Mouse (Mus musculus) cerebral cortex, adult 2 months (tissue): ENCODE data around the gene Reps1.

Source experiments
- WGBS: fragments of 180-500 bp; shearing (Covaris S2); methylation state at CpG from one replicate; pipeline ENCODE4 v1.1.7; 2018; 5-methylcytosine and 5-hydroxymethylcytosine counted together

Reps1 gene

GRCm38 (mm10) chr10:18055696-18056390 lies at the start of gene Reps1:
TSS of gene Reps1 (plus strand) at chr10:18055861.
- under 1% methylated on average over 86 of the region's 90 CpGs for WGBS

GRCm38 (mm10) chr10:18006756-18007155 lies 48.9 kb upstream of the Reps1 start:
- 100% methylated on average over 1 of the region's 1 CpGs for WGBS

- 67% methylated on average over 3 of the region's 3 CpGs for WGBS
Measured at GRCm38 (mm10) chr10:18007243-18007642, 48.4 kb upstream of the Reps1 start.

- 79% methylated on average over 1 of the region's 1 CpGs for WGBS
Measured at GRCm38 (mm10) chr10:18009744-18010143, 45.9 kb upstream of the Reps1 start.

- WGBS = 87% methylated on average over 5 of the region's 5 CpGs
Measured at GRCm38 (mm10) chr10:18011761-18012160, 43.9 kb upstream of the Reps1 start.

GRCm38 (mm10) chr10:18020443-18020842 lies 35.2 kb upstream of the Reps1 start:
- 58% methylated on average over 7 of the region's 7 CpGs for WGBS

- 53% methylated on average over 1 of the region's 1 CpGs for WGBS
Measured at GRCm38 (mm10) chr10:18020846-18021245, 34.8 kb upstream of the Reps1 start.

- 32% methylated on average over 14 of the region's 14 CpGs for WGBS
Measured at GRCm38 (mm10) chr10:18021576-18022311, 33.9 kb upstream of the Reps1 start.

GRCm38 (mm10) chr10:18022312-18022711 lies 33.3 kb upstream of the Reps1 start:
- WGBS = 3% methylated on average over 21 of the region's 21 CpGs

GRCm38 (mm10) chr10:18022741-18023347 lies 32.8 kb upstream of the Reps1 start, which contains the start of gene Abracl:
TSS of gene Abracl (minus strand) at chr10:18023288.
- WGBS = 1% methylated on average over 37 of the region's 37 CpGs

GRCm38 (mm10) chr10:18034408-18034807 lies 21.3 kb upstream of the Reps1 start:
- 89% methylated on average over 4 of the region's 4 CpGs for WGBS

GRCm38 (mm10) chr10:18036849-18037248 lies 18.8 kb upstream of the Reps1 start:
- WGBS = 53% methylated on average over 5 of the region's 5 CpGs

- 88% methylated on average over 10 of the region's 10 CpGs for WGBS
Measured at GRCm38 (mm10) chr10:18047380-18048146, 8.1 kb upstream of the Reps1 start.

GRCm38 (mm10) chr10:18055009-18055695 lies 509 bp upstream of the Reps1 start:
- 2% methylated on average over 60 of the region's 61 CpGs for WGBS

GRCm38 (mm10) chr10:18056391-18056745 lies 707 bp downstream of the Reps1 start:
- WGBS = under 1% methylated on average over 8 of the region's 8 CpGs

GRCm38 (mm10) chr10:18058681-18059338 lies 3.1 kb downstream of the Reps1 start:
- WGBS = 93% methylated on average over 9 of the region's 9 CpGs

- 89% methylated on average over 13 of the region's 13 CpGs for WGBS
Measured at GRCm38 (mm10) chr10:18059807-18060206, 4.1 kb downstream of the Reps1 start.

- WGBS = 74% methylated on average over 2 of the region's 2 CpGs
Measured at GRCm38 (mm10) chr10:18060778-18061177, 5.1 kb downstream of the Reps1 start.

- WGBS = 72% methylated on average over 4 of the region's 4 CpGs
Measured at GRCm38 (mm10) chr10:18061533-18061932, 5.9 kb downstream of the Reps1 start.

- 70% methylated on average over 7 of the region's 7 CpGs for WGBS
Measured at GRCm38 (mm10) chr10:18064606-18065228, 9.1 kb downstream of the Reps1 start.
